Mouse (Mus musculus) thymus, adult 2 months (tissue): ENCODE measurements at regions not wholly inside any gene's neighbourhood (a gene's known extent, or its start where the extent isn't known, plus 50 kb on each side); places are given as distances from the start of the nearest gene placed in this dataset.

Experiments used
- CTCF ChIP-seq: fragments of 200-500 bp; IDR thresholded peaks from 2 replicates; pipeline ENCODE4 v1.5.1; 2012; ENCODE audit warnings: mild to moderate bottlenecking, control low read depth, low read length, moderate library complexity, borderline replicate concordance; ENCODE audit not compliant: control insufficient read depth, poor library complexity, insufficient read depth; ENCODE audit errors: extremely low read depth
- POLR2A ChIP-seq: fragments of 200-500 bp; IDR thresholded peaks from 2 replicates; pipeline ENCODE4 v1.6.1; 2012; ENCODE audit warnings: mild to moderate bottlenecking, low read length, control low read depth, moderate library complexity; ENCODE audit not compliant: control insufficient read depth, poor library complexity, insufficient read depth; ENCODE audit errors: extremely low read depth

DNA sequence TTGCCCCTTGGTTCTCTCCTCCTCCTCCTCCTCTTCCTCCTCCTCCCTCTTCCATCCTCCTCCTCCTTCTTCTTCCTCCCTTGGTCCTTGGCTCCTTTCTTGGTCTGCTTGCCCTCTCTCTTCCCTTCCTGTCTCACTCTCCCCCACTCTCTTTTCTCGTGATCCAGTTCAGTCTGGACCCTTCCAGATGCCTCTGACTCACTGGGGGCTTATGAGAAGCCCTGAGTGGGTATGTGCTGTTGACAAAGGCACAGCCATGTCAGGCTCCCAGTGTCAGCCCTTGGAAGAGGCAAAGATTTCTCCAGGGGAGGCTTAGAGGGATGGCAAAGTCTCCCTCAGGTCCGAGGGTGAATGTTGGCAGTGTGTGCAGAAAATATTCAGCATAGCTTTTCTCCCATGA lies 78.0 kb downstream of the Tmem17 start:
- no peak for TF ChIP-seq CTCF
- TF ChIP-seq POLR2A, result no peak
